Mouse (Mus musculus): ENCODE results near the gene Timm9. TPM values are rescaled to one million over a fixed set of nuclear protein-coding genes. Genes with fewer than 3 reads are reported as not detected.
A peak's percentile ranks its signal among the peaks of the same experiment; 100 is the strongest.

Gene Timm9
- polyA plus RNA-seq (2015; fragmentation: Nextera tagmentation; extraction: Ambion mirVana) = 98.9 and 108 TPM in 2 replicates

- H3K4me1 ChIP-seq (ENCODE audit: control insufficient read depth, insufficient read depth, low read length) = peaks cover 20% of the 10 kb centered on the region
- peak; percentile 91 for ATAC-seq (replicated peaks; ENCODE audit: extremely low read depth, insufficient read depth, low FRiP score)
Observed at GRCm38 (mm10) chr12:71136130-71136973, at the start of gene Timm9, which contains the start of gene 2700049A03Rik. Timm9 (minus strand) TSS chr12:71136684. 2700049A03Rik (plus strand) TSS chr12:71136848.

GRCm38 (mm10) chr12:71184396-71184795, 47.9 kb upstream of the Timm9 start:
- 97% methylated on average over 4 of the region's 4 CpGs for WGBS
- ATAC-seq (replicated peaks; ENCODE audit: extremely low read depth, insufficient read depth, low FRiP score) = no peak

More at GRCm38 (mm10) chr12:71136130-71136973, at the start of gene Timm9, which contains the start of gene 2700049A03Rik:
- Histone ChIP-seq H3K9me3 (replicated peaks; ENCODE audit: control insufficient read depth, low read length) (no peaks in the 10 kb centered on the region), H3K27me3 (ENCODE audit: control insufficient read depth, insufficient read depth, low read length) (no peaks in the 10 kb centered on the region), H3K9ac (ENCODE audit: low read length) (peak within 1 kb of the TSS; percentile 92), H3K36me3 (ENCODE audit: control insufficient read depth, insufficient read depth) (peaks cover 16% of the 10 kb centered on the region), H3K27ac (ENCODE audit: low read length) (peak within 1 kb of the TSS; percentile 85), H3K4me2 (ENCODE audit: low read depth, low read length) (peak within 1 kb of the TSS; percentile 99), H3K4me3 (ENCODE audit: low read length) (peak within 1 kb of the TSS; percentile 84)
- under 1% methylated on average over 52 of the region's 52 CpGs for WGBS

GRCm38 (mm10) chr12:71183736-71184135, 47.3 kb upstream of the Timm9 start:
- 90% methylated on average over 3 of the region's 3 CpGs for WGBS
- Histone ChIP-seq H3K27me3 (ENCODE audit: control insufficient read depth, insufficient read depth, low read length) (no peaks in the 10 kb centered on the region), H3K4me3 (ENCODE audit: low read length) (no peak overlapping the region), H3K9ac (ENCODE audit: low read length) (no peak overlapping the region), H3K4me2 (ENCODE audit: low read depth, low read length) (no peak overlapping the region), H3K36me3 (ENCODE audit: control insufficient read depth, insufficient read depth) (peaks cover 24% of the 10 kb centered on the region), H3K27ac (ENCODE audit: low read length) (no peak overlapping the region), H3K9me3 (replicated peaks; ENCODE audit: control insufficient read depth, low read length) (no peaks in the 10 kb centered on the region), H3K4me1 (ENCODE audit: control insufficient read depth, insufficient read depth, low read length) (no peaks in the 10 kb centered on the region)
- no peak for ATAC-seq (replicated peaks; ENCODE audit: extremely low read depth, insufficient read depth, low FRiP score)

More at GRCm38 (mm10) chr12:71184396-71184795, 47.9 kb upstream of the Timm9 start:
- Histone ChIP-seq H3K9ac (ENCODE audit: low read length) (no peak overlapping the region), H3K4me1 (ENCODE audit: control insufficient read depth, insufficient read depth, low read length) (no peaks in the 10 kb centered on the region), H3K36me3 (ENCODE audit: control insufficient read depth, insufficient read depth) (peaks cover 24% of the 10 kb centered on the region), H3K4me2 (ENCODE audit: low read depth, low read length) (no peak overlapping the region), H3K9me3 (replicated peaks; ENCODE audit: control insufficient read depth, low read length) (no peaks in the 10 kb centered on the region), H3K27me3 (ENCODE audit: control insufficient read depth, insufficient read depth, low read length) (no peaks in the 10 kb centered on the region), H3K27ac (ENCODE audit: low read length) (no peak overlapping the region), H3K4me3 (ENCODE audit: low read length) (no peak overlapping the region)

GRCm38 (mm10) chr12:71169911-71170310, 33.4 kb upstream of the Timm9 start:
- Histone ChIP-seq H3K4me3 (ENCODE audit: low read length) (no peak overlapping the region), H3K9ac (ENCODE audit: low read length) (no peak overlapping the region), H3K27ac (ENCODE audit: low read length) (no peak overlapping the region), H3K36me3 (ENCODE audit: control insufficient read depth, insufficient read depth) (peaks cover 34% of the 10 kb centered on the region), H3K4me1 (ENCODE audit: control insufficient read depth, insufficient read depth, low read length) (no peaks in the 10 kb centered on the region), H3K4me2 (ENCODE audit: low read depth, low read length) (no peak overlapping the region), H3K27me3 (ENCODE audit: control insufficient read depth, insufficient read depth, low read length) (no peaks in the 10 kb centered on the region), H3K9me3 (replicated peaks; ENCODE audit: control insufficient read depth, low read length) (no peaks in the 10 kb centered on the region)
- WGBS = 79% methylated on average over 1 of the region's 1 CpGs
- ATAC-seq (replicated peaks; ENCODE audit: extremely low read depth, insufficient read depth, low FRiP score) = no peak

- ATAC-seq (replicated peaks; ENCODE audit: extremely low read depth, insufficient read depth, low FRiP score) = no peak
- no peak overlapping the region for H3K27ac ChIP-seq (ENCODE audit: low read length)
- H3K36me3 ChIP-seq (ENCODE audit: control insufficient read depth, insufficient read depth) = peaks cover 34% of the 10 kb centered on the region
- no peaks in the 10 kb centered on the region for H3K4me1 ChIP-seq (ENCODE audit: control insufficient read depth, insufficient read depth, low read length)
- WGBS = 88% methylated on average over 9 of the region's 9 CpGs
- no peak overlapping the region for H3K4me2 ChIP-seq (ENCODE audit: low read depth, low read length)
- H3K9me3 ChIP-seq (replicated peaks; ENCODE audit: control insufficient read depth, low read length) = no peaks in the 10 kb centered on the region
- H3K9ac ChIP-seq (ENCODE audit: low read length) = no peak overlapping the region
- no peaks in the 10 kb centered on the region for H3K27me3 ChIP-seq (ENCODE audit: control insufficient read depth, insufficient read depth, low read length)
- no peak overlapping the region for H3K4me3 ChIP-seq (ENCODE audit: low read length)
Observed at GRCm38 (mm10) chr12:71164410-71164809, 27.9 kb upstream of the Timm9 start.

GRCm38 (mm10) chr12:71157974-71158373, 21.5 kb upstream of the Timm9 start:
- WGBS = 83% methylated on average over 6 of the region's 6 CpGs
- no peak overlapping the region for H3K4me3 ChIP-seq (ENCODE audit: low read length)
- no peaks in the 10 kb centered on the region for H3K9me3 ChIP-seq (replicated peaks; ENCODE audit: control insufficient read depth, low read length)
- H3K9ac ChIP-seq (ENCODE audit: low read length) = no peak overlapping the region
- peaks cover 42% of the 10 kb centered on the region for H3K36me3 ChIP-seq (ENCODE audit: control insufficient read depth, insufficient read depth)
- no peaks in the 10 kb centered on the region for H3K4me1 ChIP-seq (ENCODE audit: control insufficient read depth, insufficient read depth, low read length)
- H3K4me2 ChIP-seq (ENCODE audit: low read depth, low read length) = no peak overlapping the region
- ATAC-seq (replicated peaks; ENCODE audit: extremely low read depth, insufficient read depth, low FRiP score) = no peak
- H3K27me3 ChIP-seq (ENCODE audit: control insufficient read depth, insufficient read depth, low read length) = no peaks in the 10 kb centered on the region
- no peak overlapping the region for H3K27ac ChIP-seq (ENCODE audit: low read length)

- Histone ChIP-seq H3K4me1 (ENCODE audit: control insufficient read depth, insufficient read depth, low read length) (no peaks in the 10 kb centered on the region), H3K4me2 (ENCODE audit: low read depth, low read length) (no peak overlapping the region), H3K9me3 (replicated peaks; ENCODE audit: control insufficient read depth, low read length) (no peaks in the 10 kb centered on the region), H3K4me3 (ENCODE audit: low read length) (no peak overlapping the region), H3K27ac (ENCODE audit: low read length) (no peak overlapping the region), H3K27me3 (ENCODE audit: control insufficient read depth, insufficient read depth, low read length) (no peaks in the 10 kb centered on the region), H3K36me3 (ENCODE audit: control insufficient read depth, insufficient read depth) (peaks cover 49% of the 10 kb centered on the region), H3K9ac (ENCODE audit: low read length) (no peak overlapping the region)
- 90% methylated on average over 6 of the region's 6 CpGs for WGBS
- ATAC-seq (replicated peaks; ENCODE audit: extremely low read depth, insufficient read depth, low FRiP score) = no peak
Observed at GRCm38 (mm10) chr12:71154979-71155378, 18.5 kb upstream of the Timm9 start.

GRCm38 (mm10) chr12:71150167-71150566, 13.7 kb upstream of the Timm9 start:
- Histone ChIP-seq H3K27me3 (ENCODE audit: control insufficient read depth, insufficient read depth, low read length) (no peaks in the 10 kb centered on the region), H3K36me3 (ENCODE audit: control insufficient read depth, insufficient read depth) (peaks cover 50% of the 10 kb centered on the region), H3K4me1 (ENCODE audit: control insufficient read depth, insufficient read depth, low read length) (no peaks in the 10 kb centered on the region), H3K4me2 (ENCODE audit: low read depth, low read length) (no peak overlapping the region), H3K4me3 (ENCODE audit: low read length) (no peak overlapping the region), H3K9ac (ENCODE audit: low read length) (no peak overlapping the region), H3K9me3 (replicated peaks; ENCODE audit: control insufficient read depth, low read length) (no peaks in the 10 kb centered on the region), H3K27ac (ENCODE audit: low read length) (no peak overlapping the region)
- WGBS = 92% methylated on average over 8 of the region's 8 CpGs
- no peak for ATAC-seq (replicated peaks; ENCODE audit: extremely low read depth, insufficient read depth, low FRiP score)

- Histone ChIP-seq H3K4me1 (ENCODE audit: control insufficient read depth, insufficient read depth, low read length) (no peaks in the 10 kb centered on the region), H3K27me3 (ENCODE audit: control insufficient read depth, insufficient read depth, low read length) (no peaks in the 10 kb centered on the region), H3K4me3 (ENCODE audit: low read length) (no peak overlapping the region), H3K4me2 (ENCODE audit: low read depth, low read length) (no peak overlapping the region), H3K27ac (ENCODE audit: low read length) (no peak overlapping the region), H3K9ac (ENCODE audit: low read length) (no peak overlapping the region), H3K9me3 (replicated peaks; ENCODE audit: control insufficient read depth, low read length) (no peaks in the 10 kb centered on the region), H3K36me3 (ENCODE audit: control insufficient read depth, insufficient read depth) (peaks cover 44% of the 10 kb centered on the region)
- WGBS = 82% methylated on average over 6 of the region's 6 CpGs
- ATAC-seq (replicated peaks; ENCODE audit: extremely low read depth, insufficient read depth, low FRiP score) = no peak
Observed at GRCm38 (mm10) chr12:71149456-71149855, 13.0 kb upstream of the Timm9 start.

Measured in heart, embryonic 16.5 days (tissue).